Mouse (Mus musculus) CH12.LX (cell line): ENCODE data around the gene Camkmt.

ENCODE experiments used
- CTCF ChIP-seq, 2 experiments: IDR thresholded peaks in 1 of 2; conservative IDR thresholded peaks in 1 of 2; 2 replicates each; pipeline ENCODE4 v1.5.1; 2011 to 2012; ENCODE audit warnings: low read depth in 2 of 2, low read length in 2 of 2, improper control_type of control experiment in 1 of 2, inconsistent platforms in 1 of 2, mild to moderate bottlenecking in 1 of 2, moderate library complexity in 1 of 2
- EP300 ChIP-seq: IDR thresholded peaks from 2 replicates; pipeline ENCODE4 v1.6.1; 2011; ENCODE audit warnings: low read length, improper control_type of control experiment
- SIN3A ChIP-seq: IDR thresholded peaks from 2 replicates; pipeline ENCODE4 v1.6.1; 2012; ENCODE audit warnings: low read length, improper control_type of control experiment, inconsistent platforms
- SMC3 ChIP-seq: IDR thresholded peaks from 2 replicates; pipeline ENCODE4 v1.6.1; 2011; ENCODE audit warnings: low read depth, low read length, improper control_type of control experiment
- TCF12 ChIP-seq: IDR thresholded peaks from 2 replicates; pipeline ENCODE4 v1.6.1; 2014; ENCODE audit warnings: low read depth, mild to moderate bottlenecking, inconsistent platforms, low read length, improper control_type of control experiment

DNA sequence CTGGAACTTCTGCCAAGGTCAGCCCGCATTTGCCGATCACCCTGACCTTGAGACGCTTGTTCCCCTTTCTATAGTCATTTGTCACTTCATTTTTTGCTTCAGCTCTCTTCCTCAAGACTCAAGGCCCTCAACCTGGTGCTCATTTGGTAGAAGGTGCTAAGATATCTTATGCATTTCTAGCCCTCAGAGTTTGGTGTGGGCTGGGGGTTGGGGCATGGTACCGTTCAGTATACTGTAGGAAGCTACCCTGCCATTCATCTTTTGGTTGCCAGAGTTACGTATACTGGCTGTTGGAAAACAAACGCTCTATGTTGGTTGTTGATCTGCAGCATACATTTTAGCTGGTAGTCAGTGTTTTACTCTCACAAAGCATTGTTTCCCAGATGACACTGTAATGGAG lies 53.8 kb downstream of the Camkmt start:
- no peak for TF ChIP-seq TCF12
- no peak for TF ChIP-seq SMC3
- TF ChIP-seq CTCF (conservative IDR thresholded peaks at IDR 0.05 in 1 of 2, IDR thresholded peaks at IDR 0.05 in 1 of 2; ENCODE audit: low read depth in 2 of 2, low read length in 2 of 2): no peak
- no peak for TF ChIP-seq SIN3A
- TF ChIP-seq EP300: no peak
